Mouse (Mus musculus) right cerebral cortex, postnatal 36 days (tissue): ENCODE results near the gene Tmem59l.
A peak's percentile ranks its signal among the peaks of the same experiment; 100 is the strongest.
"Not testable (repeated sequence)": the region's sequence is repeated elsewhere in the genome, so short reads cannot be mapped to it uniquely, and the experiment has no call there.

Source experiments
- DNase-seq, 2 experiments: peaks; one replicate each; pipeline ENCODE4 v3.0.0; 2022; ENCODE audit warnings: low spot score in 2 of 2, mixed read lengths in 1 of 2

The Tmem59l gene

DNA sequence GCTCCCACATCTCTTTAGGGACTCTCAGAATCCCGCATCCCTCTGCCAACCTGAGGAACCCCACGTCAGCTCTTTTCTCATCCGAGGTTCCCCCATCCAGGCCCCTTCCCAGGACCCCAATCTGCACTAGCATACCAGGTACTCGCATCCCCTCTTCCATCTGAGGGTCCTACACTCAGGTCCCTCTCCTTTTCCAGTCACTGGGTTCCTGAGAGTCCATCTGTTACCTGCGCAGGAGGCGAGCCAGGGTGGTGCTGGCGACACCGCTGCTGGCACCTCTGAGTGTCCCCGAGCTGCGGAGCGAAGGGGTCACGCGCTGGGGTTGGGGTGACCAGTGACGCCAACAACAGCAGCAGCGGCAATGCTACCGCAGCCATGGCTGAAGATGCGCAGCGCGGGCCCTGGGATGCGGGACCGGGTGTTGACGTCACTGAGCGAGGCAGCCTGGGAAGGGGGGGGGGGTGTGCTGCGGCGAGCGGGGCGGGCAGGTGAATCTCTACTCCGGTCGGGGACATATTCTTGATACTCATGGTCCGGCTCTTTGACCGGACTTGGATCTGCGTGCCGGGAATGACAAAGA, at the start of gene Tmem59l:
Gene Tmem59l (minus strand): TSS at position 418 of the 580 bp plus-strand sequence.
- DNase-seq, result no peak

DNA sequence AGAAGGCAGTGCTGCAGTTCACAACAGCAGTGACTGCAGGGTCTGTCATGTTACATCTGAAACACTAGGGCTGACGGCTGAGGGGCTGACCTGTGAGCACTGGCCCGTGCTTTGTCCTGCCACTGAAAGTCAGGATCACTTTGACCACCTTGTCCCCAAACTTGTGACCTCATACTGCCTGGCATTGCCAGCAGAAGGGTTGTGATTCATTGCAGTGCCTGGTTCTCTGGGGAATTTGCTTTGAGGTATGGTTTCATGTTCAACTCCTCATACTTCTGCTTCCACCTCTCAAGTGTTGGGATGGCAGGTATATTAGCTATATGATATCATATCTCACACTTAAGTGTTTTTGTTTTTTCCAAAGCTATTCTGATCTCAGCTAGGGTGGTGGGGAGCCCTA, 48.5 kb upstream of the Tmem59l start:
- DNase-seq, result no peak

DNA sequence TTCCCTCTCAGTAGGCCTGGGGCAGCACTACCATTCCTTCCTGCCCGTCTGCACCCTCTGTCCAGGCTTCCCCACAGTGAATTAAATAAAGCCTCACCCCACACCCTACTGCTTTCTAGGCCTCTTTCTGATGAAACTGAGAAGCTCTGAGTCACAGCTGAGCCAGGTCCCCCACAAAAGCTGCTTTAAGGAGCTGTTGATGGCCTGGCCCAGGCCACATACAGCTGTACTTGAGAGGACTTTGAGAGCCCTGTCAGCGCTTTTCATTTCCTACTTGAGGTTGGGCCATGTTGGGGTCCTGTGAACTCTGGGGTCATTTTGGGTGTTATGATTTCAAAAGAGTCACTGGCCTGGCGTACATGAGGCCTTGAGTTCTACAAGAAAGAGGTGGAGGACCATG, 48.1 kb upstream of the Tmem59l start:
- DNase-seq, result no peak

DNA sequence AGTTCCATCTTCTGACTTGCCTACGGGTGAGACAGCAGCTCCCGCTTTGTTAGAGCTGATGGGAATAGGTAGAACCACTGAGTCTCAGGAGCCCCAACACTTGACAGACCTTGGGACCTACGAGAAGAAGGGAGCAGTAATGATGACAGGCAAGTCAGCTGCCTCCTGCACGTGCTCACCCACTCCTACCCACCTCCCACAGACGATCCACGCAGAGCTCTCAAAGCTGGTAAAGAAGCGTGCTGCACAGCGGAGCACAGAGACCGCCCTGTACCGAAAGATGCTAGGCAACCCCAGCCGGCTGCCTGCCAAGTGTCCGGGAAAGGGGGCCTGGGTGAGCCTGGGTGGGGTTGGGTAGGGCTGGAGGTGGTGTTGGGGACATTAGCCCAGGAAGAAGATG, 47.1 kb upstream of the Tmem59l start:
- peak in 1 of 2 experiments; percentile 53 for DNase-seq

DNA sequence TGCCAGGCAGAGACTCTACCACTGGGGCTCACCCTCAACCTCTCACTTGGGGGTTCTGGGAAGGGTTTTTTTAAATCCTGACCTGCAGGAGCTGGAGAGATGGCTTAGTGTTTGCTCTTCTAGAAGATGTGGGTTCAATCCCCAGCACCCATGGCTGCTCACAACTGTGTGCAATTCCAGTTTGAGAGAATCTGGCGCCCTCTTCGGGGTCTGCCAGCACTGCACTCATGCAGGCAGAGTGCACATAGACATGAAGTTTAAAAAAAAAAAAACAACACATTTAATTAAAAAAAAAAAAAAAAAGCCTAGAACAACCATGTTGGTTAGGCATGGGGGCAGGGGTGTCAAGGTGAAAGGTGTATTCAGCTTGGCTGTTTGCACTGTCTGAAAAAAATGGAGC, 43.2 kb upstream of the Tmem59l start:
- no peak for DNase-seq

DNA sequence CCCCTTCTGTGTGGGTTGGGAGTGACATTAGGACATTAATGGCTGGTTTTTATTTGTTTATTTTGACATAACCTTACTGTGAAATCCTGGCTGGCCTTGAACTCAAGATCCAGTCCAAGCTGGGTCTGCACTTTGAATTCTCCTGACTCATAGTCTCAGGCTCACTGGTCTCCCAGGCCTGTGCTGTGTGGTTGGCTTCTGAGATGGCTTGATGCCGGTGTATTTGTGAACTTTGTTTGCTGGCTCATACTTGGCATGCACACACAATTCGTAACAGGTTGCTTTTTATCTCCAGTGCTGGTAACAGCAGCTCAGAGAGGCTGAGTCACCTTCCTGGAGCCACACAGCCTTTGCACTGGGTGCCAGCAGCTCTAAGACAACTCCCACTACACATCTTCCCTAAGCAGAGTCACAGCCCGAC, 42.6 kb upstream of the Tmem59l start:
- no peak for DNase-seq

DNA sequence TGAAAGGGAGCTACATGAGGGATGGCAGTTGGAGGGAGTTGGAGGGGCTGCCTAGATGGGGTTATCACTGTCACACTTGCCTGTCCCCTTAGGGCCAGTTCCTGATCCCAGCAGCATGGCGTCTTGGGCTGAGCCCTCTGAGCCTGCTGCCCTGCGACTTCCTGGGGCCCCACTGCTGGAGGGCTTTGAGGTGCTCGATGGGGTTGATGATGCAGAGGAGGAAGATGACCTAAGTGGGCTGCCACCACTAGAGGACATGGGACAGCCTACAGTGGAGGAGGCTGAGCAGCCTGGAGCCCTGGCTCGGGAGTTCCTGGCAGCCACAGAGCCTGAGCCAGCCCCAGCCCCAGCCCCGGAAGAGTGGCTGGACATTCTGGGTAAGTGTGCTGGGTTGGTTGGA, 42.1 kb upstream of the Tmem59l start:
- DNase-seq, result no peak

DNA sequence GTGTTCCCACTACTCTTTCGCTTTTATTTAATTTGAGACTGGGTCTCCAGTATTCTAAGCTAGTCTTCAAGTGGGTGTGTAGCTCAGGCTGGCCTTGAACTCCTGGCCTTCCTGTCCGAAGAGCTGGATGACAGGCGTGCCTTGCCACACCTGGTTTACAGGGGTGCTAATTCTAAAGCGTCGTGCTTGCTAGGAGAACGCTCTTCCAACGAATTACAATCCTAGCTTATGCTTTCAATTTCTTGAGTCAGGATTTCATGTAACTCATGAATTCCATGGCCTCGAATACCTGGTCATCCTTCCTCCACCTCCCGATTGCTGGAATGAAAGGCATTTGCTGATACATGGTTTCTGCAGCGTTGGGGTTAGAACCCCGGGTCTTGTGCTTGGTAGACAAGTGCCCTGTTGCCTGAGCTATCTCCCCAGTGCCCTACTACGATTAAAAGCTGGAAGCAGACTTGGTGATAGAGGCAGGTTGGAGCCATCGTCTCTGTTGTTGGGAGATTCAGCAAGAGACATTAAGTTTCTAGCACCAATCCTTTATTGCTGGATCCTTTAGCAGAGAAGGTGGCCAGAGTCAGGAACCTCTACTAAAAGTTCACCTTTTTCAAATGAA, 41.1 kb upstream of the Tmem59l start:
- no peak for DNase-seq

DNA sequence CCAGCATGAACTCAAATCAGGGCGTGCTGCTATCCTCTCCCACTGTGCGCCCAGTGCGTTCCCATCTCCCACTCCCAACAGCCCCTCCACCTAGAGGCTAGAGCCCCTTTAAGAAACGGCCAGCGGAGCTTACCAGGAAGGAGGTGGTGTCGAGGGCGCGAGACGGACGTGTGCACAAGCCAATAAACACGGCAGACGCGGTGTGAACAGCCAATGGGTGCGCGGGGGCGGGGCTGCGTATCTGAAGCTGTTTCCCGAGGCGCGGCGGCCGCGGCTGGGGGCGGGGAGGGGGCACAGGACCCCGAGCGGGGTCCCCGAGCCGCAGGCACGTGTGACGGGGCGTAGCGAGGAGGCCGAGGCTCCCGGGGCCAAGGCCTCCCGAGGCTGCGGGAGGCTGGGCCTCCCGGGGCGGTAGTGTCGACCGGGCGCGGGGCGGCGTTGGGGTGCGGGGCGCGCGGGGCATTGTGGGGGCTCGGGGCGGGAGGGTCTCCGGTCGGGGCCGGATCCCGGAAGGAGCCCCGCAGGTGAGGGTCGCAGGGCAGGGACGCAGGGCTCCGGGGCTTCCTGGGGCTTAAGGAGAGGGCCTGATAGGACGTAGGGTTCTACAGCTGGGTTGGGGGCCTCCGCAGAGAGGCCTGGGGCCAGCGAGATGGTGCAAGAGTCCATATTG, 40.5 kb upstream of the Tmem59l start, which contains the start of the genes Fkbp8 and Kxd1:
Gene Fkbp8 (plus strand): TSS at position 213 of the 670 bp plus-strand sequence.
Gene Kxd1 (minus strand): TSS at position 445 of the 670 bp plus-strand sequence.
- DNase-seq, result peak; percentile 98 to 99

DNA sequence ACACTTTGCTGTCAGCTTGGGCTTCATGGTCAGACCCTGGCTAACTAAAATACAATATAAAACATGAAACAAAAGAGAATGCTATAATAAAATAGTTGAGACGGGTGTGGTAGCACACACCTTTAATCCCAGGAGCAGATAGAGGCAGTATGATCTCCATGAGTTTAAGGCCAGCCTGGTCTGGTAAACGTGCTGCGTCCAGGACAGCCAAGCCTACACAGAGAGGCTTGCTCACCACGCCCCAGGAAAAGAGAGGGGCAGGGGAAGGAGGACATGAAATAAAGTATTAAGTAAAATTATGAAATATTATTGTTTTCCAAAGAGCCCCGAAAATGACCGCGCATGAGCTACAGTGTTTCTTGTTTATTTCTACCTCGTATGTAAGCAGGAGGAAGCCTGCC, 40.0 kb upstream of the Tmem59l start:
- DNase-seq, result no peak

DNA sequence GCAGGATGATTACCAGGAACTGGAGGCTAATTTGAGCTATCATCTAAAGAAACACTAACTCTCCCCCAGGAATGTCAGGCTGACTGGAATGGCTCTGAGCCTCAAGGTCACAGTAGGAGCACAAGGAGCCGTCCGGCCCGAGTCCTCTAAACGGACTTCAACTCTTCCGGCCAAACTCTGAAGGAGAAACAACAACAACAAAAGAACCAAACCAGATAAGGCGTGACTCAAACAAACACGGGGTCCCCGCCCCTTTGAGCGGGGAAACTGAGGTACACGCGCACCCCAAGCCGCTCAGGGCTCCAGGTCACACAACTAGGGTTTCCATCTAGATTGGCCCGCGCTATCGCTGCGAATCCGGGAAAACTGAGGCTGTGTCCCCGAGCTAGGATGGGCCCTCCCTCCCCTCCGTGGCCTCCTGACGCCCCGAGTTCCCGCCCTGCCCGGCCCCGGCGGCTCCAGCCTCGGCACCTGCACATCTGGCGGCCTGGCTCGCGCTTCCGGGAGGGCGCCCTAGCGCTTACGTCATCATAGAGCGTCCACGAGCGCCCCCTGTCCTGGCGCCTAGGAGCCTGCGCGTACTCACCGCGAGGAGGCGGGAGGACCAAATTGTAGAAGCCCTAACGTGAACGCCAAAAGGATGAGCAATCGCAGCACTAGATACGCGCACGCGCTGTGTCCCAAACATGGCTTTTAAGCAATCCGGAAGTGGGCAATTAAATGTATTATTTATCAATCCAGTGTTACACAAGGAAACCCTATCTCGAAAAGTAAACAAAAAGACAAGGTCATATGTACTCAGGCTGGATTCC, 35.6 kb upstream of the Tmem59l start:
- peak; percentile 95 for DNase-seq

DNA sequence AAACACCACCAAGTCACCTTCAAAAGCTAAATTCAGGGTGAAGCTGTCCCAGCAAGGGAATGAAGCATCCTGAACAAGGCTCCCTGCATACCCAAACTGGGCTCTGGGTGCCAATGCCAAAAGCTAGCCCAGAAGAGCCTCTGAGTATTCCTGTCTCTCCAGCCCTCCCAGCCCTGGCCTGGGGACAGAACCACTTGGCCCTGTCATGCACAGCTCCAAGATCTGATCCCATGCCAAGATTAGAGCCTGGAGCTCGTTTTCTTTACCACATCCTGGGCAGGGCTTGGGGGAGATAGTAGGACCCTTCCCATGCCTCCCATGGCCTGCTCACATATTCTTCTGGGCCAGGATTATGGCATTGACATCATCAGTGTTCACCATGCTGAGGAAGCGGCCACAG, 32.4 kb upstream of the Tmem59l start:
- no peak for DNase-seq

DNA sequence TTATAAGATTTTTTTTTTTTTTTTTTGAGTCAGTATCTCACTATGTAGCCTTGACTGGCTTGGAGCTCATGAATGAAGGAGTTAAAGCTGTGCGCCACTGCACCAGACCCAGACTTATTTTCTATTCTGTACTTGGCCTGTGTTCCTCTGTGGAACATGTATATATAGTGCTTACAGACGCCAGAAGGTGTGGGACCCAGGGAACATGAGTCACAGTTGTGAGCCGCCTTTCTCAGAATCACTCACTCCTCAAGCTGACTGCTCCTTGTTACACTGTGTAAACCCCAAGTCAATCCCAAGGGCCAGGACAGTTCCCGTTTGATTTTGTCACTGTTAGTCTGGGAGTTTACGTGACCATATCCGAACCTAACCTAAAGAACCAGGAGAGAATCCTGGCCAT, 31.9 kb upstream of the Tmem59l start:
- DNase-seq, result no peak

DNA sequence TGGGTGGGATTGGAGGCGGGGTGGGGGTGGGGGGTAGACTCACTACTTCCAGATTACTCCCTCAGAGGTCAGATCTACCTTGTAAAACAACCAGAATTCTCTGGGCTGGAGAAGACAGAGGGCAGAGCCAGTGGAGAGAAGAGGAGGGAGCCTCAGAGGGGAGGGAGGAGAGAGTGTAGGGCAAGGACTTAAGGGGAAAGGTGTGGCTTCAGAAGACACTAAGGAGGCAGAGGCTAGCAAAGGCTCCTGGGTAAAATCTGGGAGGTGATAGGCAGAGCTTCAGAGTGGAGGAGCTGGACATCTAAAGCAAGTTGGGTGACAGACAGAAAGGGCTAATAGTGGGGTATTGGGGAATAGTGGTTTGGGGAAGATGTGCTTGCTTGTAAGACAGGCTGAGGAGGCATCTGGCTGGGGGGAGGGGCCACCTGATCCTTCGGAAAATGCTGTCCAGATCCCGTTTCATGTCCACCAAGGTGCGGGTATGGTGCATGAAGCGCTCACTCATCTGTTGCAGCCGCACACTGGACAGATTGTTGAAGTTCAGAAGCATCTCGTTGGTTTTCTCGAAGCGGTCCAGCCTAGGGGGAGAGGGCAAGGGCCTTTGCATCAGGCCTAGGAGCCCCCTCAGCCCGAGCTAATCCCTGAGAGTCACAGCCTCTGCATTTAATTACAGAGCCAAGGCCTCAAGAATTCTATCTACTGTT, 30.9 kb upstream of the Tmem59l start:
- DNase-seq, result no peak

DNA sequence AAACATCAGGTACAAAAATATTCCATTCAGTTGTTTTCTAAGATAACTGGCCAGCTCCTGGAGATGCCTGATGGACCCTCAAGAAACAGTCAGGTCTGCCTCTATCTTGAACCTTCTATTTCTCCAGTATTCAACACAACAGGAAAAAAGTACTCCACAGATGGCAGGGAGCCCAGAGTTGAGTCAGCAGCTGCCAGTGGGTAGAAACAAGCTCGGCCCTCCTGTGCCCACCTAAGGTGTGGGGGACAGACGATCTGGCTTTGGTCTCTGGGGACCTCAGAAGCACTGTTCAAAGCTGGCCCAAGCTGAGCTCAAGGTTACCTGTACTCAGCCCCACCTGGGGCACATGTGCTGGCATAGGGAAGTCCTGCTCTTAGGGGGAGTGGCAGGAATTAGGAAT, 26.3 kb upstream of the Tmem59l start:
- DNase-seq, result no peak

DNA sequence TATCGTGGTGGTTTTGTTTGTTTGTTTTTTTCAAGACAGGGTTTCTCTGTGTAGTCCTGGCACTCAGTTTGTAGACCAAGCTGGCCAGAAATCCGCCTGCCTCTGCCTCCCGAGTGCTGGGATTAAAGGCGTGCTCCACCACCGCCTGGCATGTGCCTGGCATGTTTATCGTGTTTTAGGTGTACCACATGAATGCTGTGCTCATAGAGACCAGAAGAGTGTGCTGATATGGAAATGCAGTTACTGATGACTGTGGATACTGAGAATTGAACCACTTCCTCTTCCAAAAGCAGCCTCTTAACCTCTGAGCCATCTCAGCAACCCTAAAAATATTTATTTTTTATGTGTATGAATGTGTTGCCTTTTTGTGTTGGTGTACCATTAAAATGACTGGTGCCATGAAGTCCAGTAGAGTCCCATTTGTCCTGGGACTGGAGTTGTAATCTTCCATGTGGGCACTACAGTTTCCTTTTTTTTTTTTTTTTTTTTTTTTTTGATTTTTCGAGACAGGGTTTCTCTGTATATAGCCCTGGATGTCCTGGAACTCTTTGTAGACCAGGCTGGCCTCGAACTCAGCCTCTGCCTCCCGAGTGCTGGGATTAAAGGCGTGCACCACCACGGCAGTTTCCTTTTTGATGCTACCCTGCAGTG, 25.2 kb upstream of the Tmem59l start:
- DNase-seq, result no peak

DNA sequence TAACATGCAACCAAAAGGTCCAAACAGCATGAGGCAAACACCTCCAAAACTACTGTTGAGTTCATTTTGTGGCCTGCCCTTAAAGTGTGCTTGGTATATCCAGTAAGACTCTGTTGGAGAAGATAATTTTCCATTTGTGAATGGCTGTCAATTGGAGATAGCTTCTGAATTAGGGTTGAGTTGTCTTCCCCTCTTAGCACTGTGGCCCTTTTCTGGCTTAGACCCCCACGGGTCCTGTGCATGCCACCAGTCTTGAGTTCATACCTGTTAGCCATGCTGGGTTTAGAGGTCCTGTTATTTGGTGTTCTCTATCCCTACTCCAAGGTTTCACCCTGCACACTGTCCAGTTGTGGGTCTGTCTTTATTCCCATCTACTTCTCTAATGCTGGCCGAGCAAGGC, 24.6 kb upstream of the Tmem59l start:
- DNase-seq, result no peak

DNA sequence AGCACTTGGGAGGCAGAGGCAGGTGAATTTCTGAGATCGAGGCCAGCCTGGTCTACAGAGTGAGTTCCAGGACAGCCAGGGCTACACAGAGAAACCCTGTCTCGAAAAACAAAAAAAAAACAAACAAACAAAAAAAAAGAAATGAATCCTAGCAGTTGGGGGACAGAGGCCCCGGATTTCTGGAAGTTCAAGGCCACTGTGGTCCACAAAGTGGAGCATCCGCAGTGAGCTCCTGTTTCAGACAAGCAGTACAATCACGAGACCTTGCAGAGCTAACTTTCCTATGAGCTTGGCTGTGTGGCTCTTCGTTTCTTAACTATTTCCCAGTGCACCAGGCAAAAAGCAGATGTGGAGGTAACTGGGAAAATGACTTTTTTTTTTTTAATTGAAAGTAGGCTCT, 24.0 kb upstream of the Tmem59l start:
- not testable (repeated sequence) for DNase-seq

DNA sequence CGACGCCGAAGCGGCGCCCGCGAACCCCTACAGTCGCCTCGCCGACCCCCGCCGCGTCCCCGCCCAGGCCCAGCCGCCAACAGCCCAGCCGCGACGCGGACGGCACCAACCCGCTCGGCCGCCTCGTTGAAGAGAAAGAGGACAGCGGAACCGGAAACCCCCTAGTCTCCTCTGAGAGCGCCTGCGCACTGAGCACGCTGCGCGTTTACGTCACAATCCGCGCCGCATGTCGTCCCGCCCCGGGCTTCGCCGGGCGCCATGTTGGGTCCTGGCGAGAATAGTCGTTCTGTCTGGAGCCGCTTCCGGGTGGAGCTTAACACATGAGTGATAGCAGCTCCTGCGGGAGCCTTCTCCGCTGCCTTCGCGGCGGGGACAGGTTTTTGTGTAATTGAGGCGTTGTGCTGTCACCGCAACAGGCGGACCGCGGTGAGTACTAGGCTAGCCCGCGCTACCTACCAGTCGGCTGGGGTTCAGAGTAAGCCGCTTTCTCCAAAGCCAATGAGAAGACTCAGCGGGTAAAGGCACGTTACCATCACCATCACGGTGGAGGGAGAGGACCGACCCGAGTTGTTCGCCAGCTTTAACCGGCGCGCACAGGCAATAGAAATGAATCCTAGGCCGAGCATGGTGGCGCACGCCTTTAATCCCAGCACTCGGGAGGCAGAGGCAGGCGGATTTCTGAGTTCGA, 23.2 kb upstream of the Tmem59l start, which contains the start of gene Uba52:
Gene Uba52 (minus strand): TSS at position 574 of the 688 bp plus-strand sequence.
- DNase-seq, result peak; percentile 95 to 97

DNA sequence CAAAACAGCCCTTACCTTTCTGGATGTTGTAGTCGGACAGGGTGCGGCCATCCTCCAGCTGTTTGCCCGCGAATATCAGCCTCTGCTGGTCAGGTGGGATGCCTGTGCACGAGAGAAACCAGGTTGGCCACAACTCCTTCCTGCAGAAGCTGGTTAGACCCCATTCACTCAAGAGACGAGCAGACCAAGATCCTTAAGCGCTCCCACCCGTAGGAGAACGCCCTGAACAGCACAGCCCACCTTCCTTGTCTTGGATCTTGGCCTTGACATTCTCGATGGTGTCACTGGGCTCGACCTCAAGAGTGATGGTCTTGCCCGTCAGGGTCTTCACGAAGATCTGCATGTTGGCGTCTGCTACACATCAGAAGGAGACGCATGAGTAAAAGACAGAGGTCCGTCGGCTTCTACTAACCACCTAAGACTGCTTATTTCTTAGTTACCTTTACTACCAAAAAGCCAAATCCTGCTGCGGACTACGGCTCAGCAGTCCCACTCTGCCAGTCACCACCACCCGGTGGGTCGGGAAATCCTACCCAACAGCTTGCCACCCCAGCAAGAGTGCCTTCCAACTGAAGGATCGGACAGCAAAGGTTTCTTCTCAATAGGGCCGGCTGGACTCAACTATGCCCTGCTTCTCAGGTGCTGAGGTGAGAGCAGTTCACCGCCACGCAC, 22.3 kb upstream of the Tmem59l start:
- no peak for DNase-seq
